Mouse (Mus musculus): Measurements from ENCODE around the gene Afdn.

DNA sequence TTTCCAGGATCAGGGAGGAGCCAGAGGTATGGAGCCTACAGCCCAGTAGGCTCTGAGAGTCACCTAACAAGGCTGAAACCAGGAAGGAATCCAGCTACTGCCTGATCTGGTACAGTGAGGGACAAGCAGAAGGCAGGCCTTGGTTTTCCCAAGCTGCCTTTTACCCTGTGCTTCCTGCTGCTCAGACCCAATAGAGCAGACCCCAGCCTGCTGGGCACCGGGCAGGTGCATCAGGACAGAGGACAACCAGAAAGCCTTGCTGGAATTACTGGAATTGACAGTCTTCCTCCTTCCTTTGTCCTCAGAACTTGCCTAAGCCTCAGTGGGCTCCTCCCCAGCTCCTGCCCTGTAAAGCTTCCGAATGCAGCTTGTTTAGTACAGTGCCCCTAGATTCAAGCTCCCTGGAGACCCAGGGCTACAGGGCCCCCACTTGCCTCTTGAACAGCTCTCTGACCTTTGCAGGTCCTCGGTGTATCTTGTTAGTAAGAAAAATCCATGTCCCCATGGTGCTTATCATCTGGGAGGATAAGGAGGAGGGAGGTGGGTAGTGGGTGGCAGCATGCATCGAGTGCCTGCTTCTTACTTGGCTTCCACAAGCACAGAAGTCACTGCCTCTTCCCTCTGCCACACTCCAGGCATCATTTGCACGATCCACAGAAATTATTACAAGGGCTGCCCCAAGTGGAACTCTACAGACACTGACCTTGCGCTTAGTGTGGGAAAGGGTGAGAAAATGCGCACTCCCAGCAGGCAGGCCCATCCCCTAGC, 17.2 kb upstream of the Afdn start:
- TF ChIP-seq CTCF (IDR thresholded peaks at IDR 0.05; ENCODE audit: control insufficient read depth, insufficient read depth, insufficient replicate concordance, low read depth, low read length): no peak
- no peak for TF ChIP-seq POLR2A (IDR thresholded peaks at IDR 0.05; ENCODE audit: control insufficient read depth, low read depth, low read length)
